Mouse (Mus musculus) adrenal gland, postnatal 36 days (tissue): Measurements from ENCODE around the gene Gm5072. TPM values are rescaled to one million over a fixed set of nuclear protein-coding genes. Genes with fewer than 3 reads are reported as not detected.
"Not testable (repeated sequence)": the region's sequence is repeated elsewhere in the genome, so short reads cannot be mapped to it uniquely, and the experiment has no call there.

Source experiments
- DNase-seq, 2 experiments: peaks; one replicate each; pipeline ENCODE4 v3.0.0; 2021; ENCODE audit warnings: mixed read lengths in 1 of 2
- long read RNA-seq, 2 experiments: library from polyadenylated mRNA; stranded (forward); transcript quantifications; one replicate each; pipeline ENCODE4 v2.0.0; 2021; ENCODE audit warnings: borderline sequencing depth in 2 of 2
- total RNA-seq, 2 experiments: library from RNA; stranded (reverse); gene quantifications; 2 replicates each; pipeline ENCODE4 v1.2.3; 2021

Gene Gm5072
- total RNA-seq = not detected
- long read RNA-seq, experiment 1 = 0 reads
- long read RNA-seq, experiment 2 = 0 reads

GRCm38 (mm10) chrX:91392200-91392599 is at the start of gene Gm5072:
Gene Gm5072 (plus strand): TSS chrX:91392500.
- DNase-seq = not testable (repeated sequence)

Other genes starting within 250 kb of the Gm5072 start
- not detected for gene Mageb2, start 60.8 kb upstream of the Gm5072 start, total RNA-seq
- not detected for gene Gm8914, start 87.6 kb downstream of the Gm5072 start, total RNA-seq
- not detected for gene 1700084M14Rik, start 183.4 kb downstream of the Gm5072 start, total RNA-seq
- gene Gm14781, start 239.7 kb downstream of the Gm5072 start, total RNA-seq = not detected